Mouse (Mus musculus): ENCODE measurements around the gene D630003M21Rik. TPM values are rescaled to one million over a fixed set of nuclear protein-coding genes. Genes with fewer than 3 reads are reported as not detected.

D630003M21Rik gene
- polyA plus RNA-seq, 1 experiment from 2014 or later: 1.00 TPM

- Histone ChIP-seq H3K4me1 (ENCODE audit: control insufficient read depth, insufficient read depth, low read length) (no peaks in the 10 kb centered on the region), H3K36me3 (replicated peaks; ENCODE audit: control insufficient read depth, insufficient read depth, low read depth, low read length) (no peaks in the 10 kb centered on the region), H3K9ac (replicated peaks; ENCODE audit: low read length) (no peak overlapping the region), H3K27me3 (ENCODE audit: control insufficient read depth, insufficient read depth, low read length) (no peaks in the 10 kb centered on the region), H3K27ac (replicated peaks; ENCODE audit: low read depth, low read length) (no peak overlapping the region), H3K9me3 (replicated peaks; ENCODE audit: control insufficient read depth, low read length) (no peaks in the 10 kb centered on the region), H3K4me3 (ENCODE audit: low read depth, low read length) (no peak overlapping the region), H3K4me2 (ENCODE audit: low read depth, low read length) (no peak overlapping the region)
- ATAC-seq (replicated peaks; ENCODE audit: insufficient number of reproducible peaks, low FRiP score, low TSS enrichment, low read depth) (no peak), DNase-seq (ENCODE audit: low spot score) (no peak)
- 76% methylated on average over 4 of the region's 4 CpGs for whole genome bisulfite sequencing
Measured at GRCm38 (mm10) chr2:158245072-158245817, 16.2 kb upstream of the D630003M21Rik start.

GRCm38 (mm10) chr2:158243129-158243870 is 14.3 kb upstream of the D630003M21Rik start:
- Histone ChIP-seq H3K9ac (replicated peaks; ENCODE audit: low read length) (no peak overlapping the region), H3K4me1 (ENCODE audit: control insufficient read depth, insufficient read depth, low read length) (no peaks in the 10 kb centered on the region), H3K4me2 (ENCODE audit: low read depth, low read length) (no peak overlapping the region), H3K27me3 (ENCODE audit: control insufficient read depth, insufficient read depth, low read length) (no peaks in the 10 kb centered on the region), H3K9me3 (replicated peaks; ENCODE audit: control insufficient read depth, low read length) (no peaks in the 10 kb centered on the region), H3K36me3 (replicated peaks; ENCODE audit: control insufficient read depth, insufficient read depth, low read depth, low read length) (no peaks in the 10 kb centered on the region), H3K4me3 (ENCODE audit: low read depth, low read length) (no peak overlapping the region), H3K27ac (replicated peaks; ENCODE audit: low read depth, low read length) (no peak overlapping the region)
- DNase-seq (ENCODE audit: low spot score) (no peak), ATAC-seq (replicated peaks; ENCODE audit: insufficient number of reproducible peaks, low FRiP score, low TSS enrichment, low read depth) (no peak)
- WGBS: 74% methylated on average over 18 of the region's 18 CpGs

DNA sequence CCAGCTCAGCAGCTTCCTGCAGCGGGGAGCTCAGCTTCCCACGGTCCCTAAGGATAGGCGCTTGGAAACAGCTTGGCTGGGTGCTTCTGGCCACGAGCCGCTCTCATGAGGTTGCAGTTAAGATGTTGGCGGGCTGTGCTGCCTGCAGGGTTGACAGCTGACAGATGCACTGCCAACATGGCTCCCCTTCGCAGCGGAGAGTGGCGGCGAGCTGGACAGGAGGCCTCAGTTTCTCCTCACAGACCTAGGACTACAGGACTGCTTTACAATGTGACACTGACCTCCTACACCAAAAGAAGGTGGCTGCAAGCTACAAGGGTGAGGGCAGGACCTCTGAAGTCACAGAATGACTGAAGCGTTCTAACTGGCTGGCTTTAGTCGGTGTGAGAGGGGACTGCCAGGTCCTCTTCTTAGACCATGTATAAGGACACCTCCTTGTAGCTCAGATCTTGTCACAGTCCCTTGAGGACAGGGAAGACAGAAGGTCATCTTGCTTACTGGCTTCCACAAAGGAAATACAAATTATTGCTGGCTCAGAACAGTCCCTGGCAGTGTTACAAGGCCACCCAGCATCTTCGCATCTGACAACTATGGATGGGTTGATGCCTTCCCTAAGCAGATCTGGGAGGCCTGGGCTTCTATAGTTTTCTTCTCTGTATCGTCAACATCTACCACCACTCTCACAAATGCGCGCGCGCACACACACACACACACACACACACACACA is 13.3 kb upstream of the D630003M21Rik start:
- no peaks in the 10 kb centered on the region for H3K4me1 ChIP-seq (ENCODE audit: control insufficient read depth, insufficient read depth, low read length)
- WGBS: 86% methylated on average over 18 of the region's 18 CpGs
- no peak overlapping the region for H3K4me2 ChIP-seq (ENCODE audit: low read depth, low read length)
- no peaks in the 10 kb centered on the region for H3K27me3 ChIP-seq (ENCODE audit: control insufficient read depth, insufficient read depth, low read length)
- H3K27ac ChIP-seq (replicated peaks; ENCODE audit: low read depth, low read length): no peak overlapping the region
- DNase-seq (ENCODE audit: low spot score) (no peak), ATAC-seq (replicated peaks; ENCODE audit: insufficient number of reproducible peaks, low FRiP score, low TSS enrichment, low read depth) (no peak)
- no peaks in the 10 kb centered on the region for H3K36me3 ChIP-seq (replicated peaks; ENCODE audit: control insufficient read depth, insufficient read depth, low read depth, low read length)
- no peaks in the 10 kb centered on the region for H3K9me3 ChIP-seq (replicated peaks; ENCODE audit: control insufficient read depth, low read length)
- H3K9ac ChIP-seq (replicated peaks; ENCODE audit: low read length): no peak overlapping the region
- no peak overlapping the region for H3K4me3 ChIP-seq (ENCODE audit: low read depth, low read length)

GRCm38 (mm10) chr2:158241126-158241738 is 12.2 kb upstream of the D630003M21Rik start:
- DNase-seq (ENCODE audit: low spot score): no peak
- no peak overlapping the region for H3K4me2 ChIP-seq (ENCODE audit: low read depth, low read length)
- no peaks in the 10 kb centered on the region for H3K36me3 ChIP-seq (replicated peaks; ENCODE audit: control insufficient read depth, insufficient read depth, low read depth, low read length)
- no peaks in the 10 kb centered on the region for H3K4me1 ChIP-seq (ENCODE audit: control insufficient read depth, insufficient read depth, low read length)
- 70% methylated on average over 5 of the region's 5 CpGs for WGBS
- no peak overlapping the region for H3K27ac ChIP-seq (replicated peaks; ENCODE audit: low read depth, low read length)
- H3K9ac ChIP-seq (replicated peaks; ENCODE audit: low read length): no peak overlapping the region
- ATAC-seq (replicated peaks; ENCODE audit: insufficient number of reproducible peaks, low FRiP score, low TSS enrichment, low read depth): no peak
- H3K9me3 ChIP-seq (replicated peaks; ENCODE audit: control insufficient read depth, low read length): no peaks in the 10 kb centered on the region
- no peaks in the 10 kb centered on the region for H3K27me3 ChIP-seq (ENCODE audit: control insufficient read depth, insufficient read depth, low read length)
- H3K4me3 ChIP-seq (ENCODE audit: low read depth, low read length): no peak overlapping the region

DNA sequence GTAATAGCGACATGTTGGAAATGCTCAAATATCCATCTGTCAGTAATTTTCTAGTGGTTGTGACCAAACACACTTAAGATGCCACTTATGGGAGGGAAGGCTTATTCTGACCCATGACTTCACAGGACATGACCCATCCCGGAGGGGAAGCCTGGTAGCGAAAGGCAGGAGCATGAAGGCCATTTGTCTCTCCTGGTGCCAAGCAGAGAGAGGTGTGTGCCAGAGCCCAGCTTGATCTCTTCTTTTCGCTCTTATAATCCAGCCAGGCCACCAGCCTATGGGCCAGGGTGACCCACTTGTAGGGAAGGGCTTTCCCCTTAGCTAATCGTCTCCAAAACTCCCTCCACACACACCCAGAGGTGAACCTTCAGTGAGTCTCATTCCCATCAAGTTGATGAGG is 9.1 kb upstream of the D630003M21Rik start:
- ATAC-seq (replicated peaks; ENCODE audit: insufficient number of reproducible peaks, low FRiP score, low TSS enrichment, low read depth): no peak
- Histone ChIP-seq H3K4me3 (ENCODE audit: low read depth, low read length) (no peak overlapping the region), H3K27me3 (ENCODE audit: control insufficient read depth, insufficient read depth, low read length) (no peaks in the 10 kb centered on the region), H3K36me3 (replicated peaks; ENCODE audit: control insufficient read depth, insufficient read depth, low read depth, low read length) (no peaks in the 10 kb centered on the region), H3K9me3 (replicated peaks; ENCODE audit: control insufficient read depth, low read length) (no peaks in the 10 kb centered on the region), H3K9ac (replicated peaks; ENCODE audit: low read length) (no peak overlapping the region), H3K4me2 (ENCODE audit: low read depth, low read length) (no peak overlapping the region), H3K27ac (replicated peaks; ENCODE audit: low read depth, low read length) (no peak overlapping the region), H3K4me1 (ENCODE audit: control insufficient read depth, insufficient read depth, low read length) (no peaks in the 10 kb centered on the region)
- WGBS: 85% methylated on average over 5 of the region's 5 CpGs
- no peak for DNase-seq (ENCODE audit: low spot score)

GRCm38 (mm10) chr2:158236698-158237097 is 7.7 kb upstream of the D630003M21Rik start:
- H3K27me3 ChIP-seq (ENCODE audit: control insufficient read depth, insufficient read depth, low read length): no peaks in the 10 kb centered on the region
- H3K9ac ChIP-seq (replicated peaks; ENCODE audit: low read length): no peak overlapping the region
- ATAC-seq (replicated peaks; ENCODE audit: insufficient number of reproducible peaks, low FRiP score, low TSS enrichment, low read depth) (no peak), DNase-seq (ENCODE audit: low spot score) (no peak)
- H3K4me3 ChIP-seq (ENCODE audit: low read depth, low read length): no peak overlapping the region
- H3K9me3 ChIP-seq (replicated peaks; ENCODE audit: control insufficient read depth, low read length): no peaks in the 10 kb centered on the region
- no peaks in the 10 kb centered on the region for H3K36me3 ChIP-seq (replicated peaks; ENCODE audit: control insufficient read depth, insufficient read depth, low read depth, low read length)
- H3K4me2 ChIP-seq (ENCODE audit: low read depth, low read length): no peak overlapping the region
- no peaks in the 10 kb centered on the region for H3K4me1 ChIP-seq (ENCODE audit: control insufficient read depth, insufficient read depth, low read length)
- no peak overlapping the region for H3K27ac ChIP-seq (replicated peaks; ENCODE audit: low read depth, low read length)

DNA sequence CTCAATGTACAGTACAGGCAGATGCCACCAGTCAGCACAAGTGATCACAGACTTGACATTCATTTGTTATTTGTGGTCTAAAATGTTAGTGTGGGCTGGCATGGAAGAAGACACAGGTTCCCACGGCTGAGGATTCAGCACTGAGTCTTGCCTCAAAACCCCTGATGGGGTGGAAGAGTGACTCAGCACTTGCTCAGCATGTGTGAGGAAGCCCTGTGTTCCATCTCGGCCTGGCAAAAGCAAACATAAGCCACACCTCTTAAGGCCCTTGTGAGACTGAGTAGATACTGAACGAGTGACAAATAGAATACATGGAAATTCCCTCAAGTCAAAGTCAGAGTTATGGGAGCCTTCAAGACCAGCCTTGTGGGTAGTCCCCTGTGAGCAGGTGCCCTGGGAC is 4.1 kb upstream of the D630003M21Rik start:
- H3K36me3 ChIP-seq (replicated peaks; ENCODE audit: control insufficient read depth, insufficient read depth, low read depth, low read length): no peaks in the 10 kb centered on the region
- 76% methylated on average over 3 of the region's 3 CpGs for WGBS
- H3K9ac ChIP-seq (replicated peaks; ENCODE audit: low read length): no peak overlapping the region
- no peak overlapping the region for H3K4me3 ChIP-seq (ENCODE audit: low read depth, low read length)
- H3K27me3 ChIP-seq (ENCODE audit: control insufficient read depth, insufficient read depth, low read length): no peaks in the 10 kb centered on the region
- no peak for ATAC-seq (replicated peaks; ENCODE audit: insufficient number of reproducible peaks, low FRiP score, low TSS enrichment, low read depth)
- no peak overlapping the region for H3K27ac ChIP-seq (replicated peaks; ENCODE audit: low read depth, low read length)
- DNase-seq (ENCODE audit: low spot score): no peak
- H3K9me3 ChIP-seq (replicated peaks; ENCODE audit: control insufficient read depth, low read length): no peaks in the 10 kb centered on the region
- H3K4me1 ChIP-seq (ENCODE audit: control insufficient read depth, insufficient read depth, low read length): no peaks in the 10 kb centered on the region; the same call in 1 of the 2 replicates
- H3K4me2 ChIP-seq (ENCODE audit: low read depth, low read length): no peak overlapping the region

Measured in embryonic facial prominence, embryonic 11.5 days (tissue).